9 mouse cellular contexts compared by ENCODE assay signal in the genomic region with DNA sequence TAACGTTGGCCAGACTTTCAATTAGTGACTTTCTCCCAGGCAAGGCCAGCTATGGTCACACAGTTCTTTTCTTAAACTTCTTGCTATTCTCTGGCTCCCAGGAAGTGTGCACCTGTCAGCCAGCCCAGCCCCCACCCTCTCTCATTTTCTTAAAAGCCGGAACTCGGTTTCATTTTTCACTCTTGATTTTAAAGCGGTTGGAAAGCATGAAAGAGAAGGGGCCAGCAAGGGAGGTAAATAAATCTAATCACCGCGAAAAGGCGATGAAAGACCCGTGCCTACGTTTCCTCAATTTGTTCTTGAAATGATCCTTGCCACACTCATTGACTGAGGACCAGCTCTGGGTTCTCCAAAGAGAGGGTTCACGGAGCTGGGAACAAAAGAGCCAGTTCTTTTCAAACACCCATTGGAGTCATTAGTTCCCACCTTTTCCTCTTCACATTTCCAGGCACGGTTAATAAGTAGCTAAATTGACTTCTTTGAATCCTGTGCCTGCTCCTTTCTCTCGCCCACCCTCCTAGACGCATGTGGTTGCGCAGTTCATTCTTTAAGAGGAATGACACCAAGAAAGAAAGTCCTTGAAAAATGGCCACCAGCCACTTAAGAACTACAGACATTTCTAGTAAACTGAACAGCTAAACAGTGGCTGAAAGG.
DNase-seq lines count a peak whose midpoint lies in the region; ATAC-seq and TF ChIP-seq lines count a peak whose summit lies in the region.
"Had no signal": no experiment of that assay in that cellular context is flagged by ENCODE, and none has a peak within 500 bp of the region (broad histone marks: within the 10 kb centered on the region; RNA-seq: fewer than 3 reads in every experiment).

No protein-coding gene starts in this region.

- H3K36me3 ChIP-seq in kidney, adult 2 months (ENCODE audit: control insufficient read depth, insufficient read depth, low read length), result no peaks in the 10 kb centered on the region
- H3K36me3 ChIP-seq in embryonic facial prominence, embryonic 10.5 days (replicated peaks), result no peaks in the 10 kb centered on the region
- no peaks in the 10 kb centered on the region for H3K36me3 ChIP-seq in limb, embryonic 10.5 days
- H3K36me3 ChIP-seq in stomach, embryonic 16.5 days (ENCODE audit: control insufficient read depth, insufficient read depth, low read length), result no peaks in the 10 kb centered on the region
- H3K36me3 ChIP-seq: limb, embryonic 15.5 days had no signal

- TF ChIP-seq POLR2A in kidney, adult 2 months (IDR thresholded peaks at IDR 0.05; ENCODE audit: low read depth, low read length), result no peak

- no peaks in the 10 kb centered on the region; the same call in 1 of the 2 replicates for H3K27me3 ChIP-seq in kidney, adult 2 months (replicated peaks; ENCODE audit: control insufficient read depth, insufficient read depth, low read length)
- peaks cover 40% of the 10 kb centered on the region for H3K27me3 ChIP-seq in embryonic facial prominence, embryonic 10.5 days (replicated peaks; ENCODE audit: low read depth, poor library complexity, severe bottlenecking)
- H3K27me3 ChIP-seq in limb, embryonic 10.5 days (ENCODE audit: low read depth, poor library complexity, severe bottlenecking), result peaks cover 75% of the 10 kb centered on the region
- H3K27me3 ChIP-seq in stomach, embryonic 16.5 days (ENCODE audit: control insufficient read depth, insufficient read depth, low read length), result peaks cover 3% of the 10 kb centered on the region; the same call in 1 of the 2 replicates

- no peaks in the 10 kb centered on the region for H3K9me3 ChIP-seq in embryonic facial prominence, embryonic 10.5 days
- no peaks in the 10 kb centered on the region for H3K9me3 ChIP-seq in limb, embryonic 10.5 days (replicated peaks)
- no peaks in the 10 kb centered on the region for H3K9me3 ChIP-seq in stomach, embryonic 16.5 days (replicated peaks; ENCODE audit: control insufficient read depth, low read length)
- H3K9me3 ChIP-seq: limb, embryonic 15.5 days had no signal

- TF ChIP-seq CTCF in kidney, adult 2 months (conservative IDR thresholded peaks at IDR 0.05; ENCODE audit: insufficient read depth, insufficient read length, low read depth, low read length), result no peak
- no peak for TF ChIP-seq CTCF in gastrocnemius, adult 2 months (IDR thresholded peaks at IDR 0.05)

- H3K4me3 ChIP-seq in kidney, adult 2 months (ENCODE audit: insufficient read depth, low read depth, low read length), result 0 out of 2 replicates have a peak overlapping the region, but pooled peaks have one; percentile 19
- no peak overlapping the region for H3K4me3 ChIP-seq in embryonic facial prominence, embryonic 10.5 days
- H3K4me3 ChIP-seq in limb, embryonic 10.5 days, result peak overlapping the region; percentile 12; the same call in 1 of the 2 replicates
- H3K4me3 ChIP-seq in stomach, embryonic 16.5 days (replicated peaks; ENCODE audit: low read length), result 0 out of 2 replicates have a peak overlapping the region, but pooled peaks have one; percentile 12
- no peak overlapping the region for H3K4me3 ChIP-seq in gastrocnemius, adult 2 months
- H3K4me3 ChIP-seq: limb, embryonic 15.5 days had no signal

- 20% methylated on average over 14 of the region's 14 CpGs for WGBS in kidney, adult 2 months
- 56% methylated on average over 14 of the region's 14 CpGs for WGBS in embryonic facial prominence, embryonic 10.5 days
- 41% methylated on average over 14 of the region's 14 CpGs for WGBS in limb, embryonic 10.5 days
- WGBS in stomach, embryonic 16.5 days, result 29% methylated on average over 14 of the region's 14 CpGs

- ATAC-seq in stomach, embryonic 16.5 days (ENCODE audit: insufficient read depth, low FRiP score), result peak; percentile 74; the same call in 1 of the 2 replicates

- intact Hi-C loops in gastrocnemius, adult 2 months (cut with DNase I), result loop anchor here (2.0 kb wide), 2 partner anchors 162 to 726 kb away; no protein-coding TSS in a partner anchor

- peak overlapping the region; percentile 16 for H3K4me2 ChIP-seq in stomach, embryonic 16.5 days (ENCODE audit: low read depth, low read length)
- H3K4me2 ChIP-seq: limb, embryonic 15.5 days had no signal

- H3K27ac ChIP-seq in kidney, adult 2 months (ENCODE audit: insufficient read depth, low read depth, low read length), result no peak overlapping the region
- 0 out of 2 replicates have a peak overlapping the region, but pooled peaks have one; percentile 66 for H3K27ac ChIP-seq in embryonic facial prominence, embryonic 10.5 days (replicated peaks)
- peak overlapping the region; percentile 22; the same call in 1 of the 2 replicates for H3K27ac ChIP-seq in limb, embryonic 10.5 days
- peak overlapping the region; percentile 81 for H3K27ac ChIP-seq in stomach, embryonic 16.5 days (ENCODE audit: low read length)
- no peak overlapping the region for H3K27ac ChIP-seq in gastrocnemius, adult 2 months
- H3K27ac ChIP-seq: limb, embryonic 15.5 days had no signal

- no peaks in the 10 kb centered on the region; the same call in 1 of the 2 replicates for H3K4me1 ChIP-seq in kidney, adult 2 months (ENCODE audit: control insufficient read depth, insufficient read depth, low read length)
- H3K4me1 ChIP-seq in embryonic facial prominence, embryonic 10.5 days, result peaks cover 15% of the 10 kb centered on the region
- peaks cover 21% of the 10 kb centered on the region for H3K4me1 ChIP-seq in limb, embryonic 10.5 days
- peaks cover 3% of the 10 kb centered on the region; the same call in 1 of the 2 replicates for H3K4me1 ChIP-seq in stomach, embryonic 16.5 days (ENCODE audit: control insufficient read depth, insufficient read depth, low read length)

- no peak overlapping the region for H3K9ac ChIP-seq in stomach, embryonic 16.5 days (ENCODE audit: low read length)
- H3K9ac ChIP-seq: limb, embryonic 15.5 days had no signal

- no peak for DNase-seq in kidney, adult 2 months
- no peak for DNase-seq in kidney, postnatal 14 days
- no peak for DNase-seq in embryonic facial prominence, embryonic 10.5 days (ENCODE audit: low spot score)
- DNase-seq in limb, embryonic 10.5 days (ENCODE audit: low spot score), result peak; percentile 51
- DNase-seq in gastrocnemius, adult 2 months, result no peak
- DNase-seq in gastrocnemius, postnatal 4 days (ENCODE audit: low spot score in 2 of 2), result no peak
- no peak for DNase-seq in heart, postnatal 4 days

Comparison
In these comparisons a context has a peak if more than half of its experiments do, and no peak if none do; other contexts are left out.
1. H3K27ac ChIP-seq: peak in embryonic facial prominence, embryonic 10.5 days (single experiment), limb, embryonic 10.5 days (single experiment) and stomach, embryonic 16.5 days (single experiment); none in kidney, adult 2 months (single experiment) and gastrocnemius, adult 2 months (single experiment).
2. H3K4me3 ChIP-seq: peak in kidney, adult 2 months (single experiment), limb, embryonic 10.5 days (single experiment) and stomach, embryonic 16.5 days (single experiment); none in embryonic facial prominence, embryonic 10.5 days (single experiment) and gastrocnemius, adult 2 months (single experiment).